Mouse (Mus musculus) brown adipose tissue, adult 24 weeks (tissue): Measurements from ENCODE around the gene Wasf2. TPM values are rescaled to one million over a fixed set of nuclear protein-coding genes. Genes with fewer than 3 reads are reported as not detected.

Experiments used
- H3K27ac ChIP-seq: fragments of 200-500 bp; replicated peaks from 2 replicates; pipeline ENCODE4 v1.5.1; 2012; ENCODE audit warnings: low read depth, mild to moderate bottlenecking, low read length
- H3K4me1 ChIP-seq: fragments of 200-500 bp; 2 replicates; pipeline ENCODE4 v1.6.1; 2012; ENCODE audit warnings: low read length, mixed read lengths; ENCODE audit not compliant: control insufficient read depth, insufficient read depth, insufficient read length
- H3K4me3 ChIP-seq: fragments of 200-500 bp; 2 replicates; pipeline ENCODE4 v1.5.1; 2012; ENCODE audit warnings: low read depth, mild to moderate bottlenecking, low read length, moderate library complexity; ENCODE audit not compliant: insufficient read depth
- polyA plus RNA-seq: library from polyadenylated mRNA; stranded (reverse); fragments of >200 nt; gene quantifications from 2 replicates; pipeline ENCODE4 v1.2.4, GENCODE M21; 2012; ENCODE audit not compliant: missing spikeins, insufficient read depth, insufficient read length

Wasf2 gene
- polyA plus RNA-seq, 1 experiment, result 39.8 TPM

DNA sequence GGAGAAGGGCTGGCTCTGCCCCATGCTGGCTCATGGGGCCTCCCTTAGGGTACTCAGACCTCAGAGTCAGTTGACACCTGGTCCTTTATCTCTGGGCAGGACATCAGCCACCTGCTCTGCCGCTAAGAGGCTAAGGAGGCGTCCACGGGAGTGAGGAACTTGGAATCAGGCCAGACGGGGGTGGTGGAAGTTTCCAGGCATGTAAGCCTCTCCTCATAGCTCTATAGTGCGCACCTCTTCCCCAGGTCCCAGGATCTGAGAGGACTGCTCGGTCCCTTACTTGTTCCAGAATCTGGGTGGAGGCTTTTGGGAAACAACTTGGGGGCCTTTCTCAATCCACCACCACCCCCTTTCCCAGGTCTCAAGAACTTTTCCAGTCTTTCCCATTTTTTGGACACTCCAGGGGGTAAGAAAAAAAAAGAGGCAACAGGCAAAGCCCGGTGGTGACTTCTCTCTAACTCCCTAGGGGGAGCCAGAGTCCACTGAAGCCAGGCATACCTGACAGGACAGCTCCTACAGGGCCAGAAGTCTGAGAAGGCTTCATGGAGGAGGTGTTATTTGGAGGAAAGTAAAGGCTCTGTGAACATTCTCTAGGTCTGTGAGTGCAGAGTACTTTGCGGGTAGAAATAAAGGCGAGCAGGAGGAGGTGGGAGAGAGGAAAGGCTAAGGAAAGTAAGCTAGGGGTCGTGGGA is 103.1 kb downstream of the Wasf2 start:
- Histone ChIP-seq H3K27ac (no peak overlapping the region), H3K4me1 (peaks cover 4% of the 10 kb centered on the region; the same call in 1 of the 2 replicates), H3K4me3 (no peak overlapping the region)

DNA sequence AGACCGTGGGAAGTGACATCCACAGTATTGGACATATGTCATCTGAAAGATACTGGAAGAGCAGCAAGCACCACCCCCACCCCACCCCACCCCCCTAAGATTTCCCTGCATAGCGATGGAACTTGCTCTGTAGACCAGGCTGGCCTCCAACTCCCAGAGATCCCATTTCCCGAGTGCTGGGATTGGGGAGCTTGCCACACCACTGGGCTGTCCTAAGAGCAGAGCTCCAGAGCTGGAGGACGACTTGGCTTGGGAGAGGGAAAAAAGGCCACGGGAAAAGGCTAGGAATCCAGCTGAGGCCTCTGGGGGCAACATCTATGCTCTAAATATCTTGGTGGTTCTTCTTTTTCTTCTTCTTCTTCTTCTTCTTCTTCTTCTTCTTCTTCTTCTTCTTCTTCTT is 104.5 kb downstream of the Wasf2 start:
- H3K27ac ChIP-seq, result no peak overlapping the region
- H3K4me3 ChIP-seq, result no peak overlapping the region

GRCm38 (mm10) chr4:133235415-133235814 is 105.1 kb downstream of the Wasf2 start:
- no peak overlapping the region for H3K4me3 ChIP-seq
- H3K27ac ChIP-seq, result no peak overlapping the region
- peaks cover 6% of the 10 kb centered on the region; the same call in 1 of the 2 replicates for H3K4me1 ChIP-seq

More for the DNA sequence above, 104.5 kb downstream of the Wasf2 start:
- peaks cover 6% of the 10 kb centered on the region; the same call in 1 of the 2 replicates for H3K4me1 ChIP-seq

DNA sequence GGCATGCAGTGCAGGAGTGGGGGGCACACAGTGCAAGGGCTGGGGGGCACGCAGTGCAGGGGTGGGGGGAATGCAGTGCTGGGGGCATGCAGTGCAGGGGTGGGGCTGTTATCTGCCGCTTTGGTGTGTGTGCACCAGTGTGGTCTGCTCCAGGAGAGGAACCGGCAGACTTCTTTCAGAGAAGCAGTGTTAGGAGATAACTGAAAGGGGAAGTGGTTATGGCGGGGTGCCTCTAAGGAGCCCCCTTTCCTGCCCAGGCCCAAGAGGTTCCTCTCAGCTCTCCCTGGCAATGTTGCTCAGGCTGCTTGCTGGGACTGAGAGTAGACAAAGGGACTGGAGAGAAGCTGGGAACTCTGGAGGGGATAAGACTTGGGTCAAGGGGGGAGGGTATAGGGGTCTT is 107.6 kb downstream of the Wasf2 start:
- peaks cover 14% of the 10 kb centered on the region for H3K4me1 ChIP-seq
- no peak overlapping the region for H3K4me3 ChIP-seq
- H3K27ac ChIP-seq, result no peak overlapping the region

DNA sequence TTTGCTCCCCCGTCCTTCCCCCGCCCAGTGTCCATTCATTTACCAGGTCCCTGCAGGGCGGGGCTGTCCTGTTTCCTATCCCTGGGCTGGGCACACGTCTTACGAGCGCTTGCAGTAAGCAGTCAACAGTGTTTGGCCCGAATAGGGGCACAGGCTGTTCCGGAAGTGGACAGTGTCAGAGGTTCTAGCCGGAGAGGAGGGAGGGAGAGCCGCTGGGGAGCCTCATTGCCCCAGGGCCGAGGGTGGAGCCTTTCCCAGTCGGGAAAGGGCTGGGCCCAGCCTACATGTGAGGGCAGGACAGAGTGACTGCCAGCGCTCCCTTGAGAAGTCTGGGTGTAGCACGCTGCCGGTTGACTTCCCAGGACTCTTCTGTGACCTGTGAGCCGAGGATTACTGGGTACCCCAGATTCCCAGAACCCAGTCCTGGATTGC is 110.2 kb downstream of the Wasf2 start, which contains the start of gene Map3k6:
Gene Map3k6, plus strand, starts transcription at position 329 of the 432 bp plus-strand sequence.
- Histone ChIP-seq H3K4me1 (peaks cover 11% of the 10 kb centered on the region), H3K27ac (peak within 1 kb of the TSS; percentile 93), H3K4me3 (peak within 1 kb of the TSS; percentile 69)

DNA sequence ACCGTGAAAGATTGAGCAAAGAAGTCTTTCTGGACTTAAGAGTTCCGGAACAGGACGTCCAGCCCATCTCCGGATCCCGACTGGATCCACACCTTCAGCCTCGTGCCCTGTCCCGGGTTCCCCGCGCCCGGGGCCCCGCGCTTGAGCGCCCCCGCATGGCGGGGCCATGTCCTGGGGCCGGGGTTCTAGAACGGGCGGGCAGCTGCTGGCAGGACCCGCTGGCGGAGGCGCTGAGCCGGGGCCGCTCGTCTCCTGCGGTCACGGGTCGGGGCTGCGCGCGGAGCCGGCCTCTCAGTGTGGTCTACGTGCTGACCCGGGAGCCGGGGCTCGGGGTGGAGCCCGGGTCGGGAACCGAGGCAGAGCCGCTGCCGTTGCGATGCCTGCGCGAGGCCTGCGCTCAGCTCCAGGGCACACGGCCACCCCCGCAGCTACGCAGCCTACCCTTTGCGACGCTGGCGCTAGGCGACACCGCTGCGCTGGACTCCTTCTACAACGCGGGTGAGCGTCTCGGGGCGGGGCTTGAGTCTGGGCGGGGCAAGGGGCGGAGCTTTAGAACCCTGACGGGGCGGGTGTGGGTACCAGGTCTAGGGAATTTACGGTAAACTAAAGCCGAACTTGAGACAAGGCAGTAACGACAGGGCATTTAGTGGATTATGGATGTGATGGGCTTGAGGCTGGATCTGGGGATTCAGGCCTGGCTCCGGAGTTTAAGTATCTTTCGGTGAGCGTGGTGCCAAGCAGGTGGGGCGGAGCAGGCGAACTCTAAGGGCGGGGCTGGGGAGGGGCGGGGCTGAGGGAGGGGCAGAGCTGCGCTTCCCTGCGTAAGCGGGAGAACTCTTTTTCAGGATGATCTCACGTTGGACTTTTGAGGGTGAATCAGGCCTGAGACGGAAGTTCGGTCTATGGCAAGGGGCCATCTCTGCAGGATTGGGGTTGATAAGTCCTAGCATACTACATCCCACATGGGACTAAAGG is 110.9 kb downstream of the Wasf2 start:
- Histone ChIP-seq H3K27ac (peak overlapping the region; percentile 93), H3K4me3 (peak overlapping the region; percentile 69), H3K4me1 (peaks cover 11% of the 10 kb centered on the region)

DNA sequence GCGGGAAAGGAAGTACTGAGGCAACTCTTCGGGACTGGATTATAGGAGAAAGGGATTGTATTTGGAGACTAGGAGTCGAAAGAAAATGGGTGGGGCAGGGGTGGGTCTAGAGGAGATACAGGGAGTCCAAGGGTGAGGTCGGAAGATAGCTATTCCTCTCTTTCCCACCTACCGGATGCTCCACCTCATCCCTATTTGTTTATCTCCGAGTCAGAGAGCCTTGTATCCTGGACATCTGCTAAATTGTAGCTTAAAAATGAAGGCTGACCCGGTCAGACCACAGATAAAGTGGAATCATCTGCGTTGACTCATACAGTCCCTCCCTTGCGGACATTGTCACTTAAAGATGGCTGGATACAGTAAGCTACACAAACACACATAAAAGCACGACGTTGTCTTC is 111.6 kb downstream of the Wasf2 start:
- Histone ChIP-seq H3K4me3 (peak overlapping the region; percentile 49), H3K4me1 (peaks cover 11% of the 10 kb centered on the region), H3K27ac (peak overlapping the region; percentile 71)

GRCm38 (mm10) chr4:133242710-133243109 is 112.4 kb downstream of the Wasf2 start:
- no peak overlapping the region for H3K4me3 ChIP-seq
- H3K27ac ChIP-seq, result no peak overlapping the region
- H3K4me1 ChIP-seq, result peaks cover 11% of the 10 kb centered on the region

GRCm38 (mm10) chr4:133243538-133243937 is 113.2 kb downstream of the Wasf2 start:
- no peak overlapping the region; the same call in 1 of the 2 replicates for H3K27ac ChIP-seq
- peaks cover 11% of the 10 kb centered on the region for H3K4me1 ChIP-seq
- H3K4me3 ChIP-seq, result no peak overlapping the region

DNA sequence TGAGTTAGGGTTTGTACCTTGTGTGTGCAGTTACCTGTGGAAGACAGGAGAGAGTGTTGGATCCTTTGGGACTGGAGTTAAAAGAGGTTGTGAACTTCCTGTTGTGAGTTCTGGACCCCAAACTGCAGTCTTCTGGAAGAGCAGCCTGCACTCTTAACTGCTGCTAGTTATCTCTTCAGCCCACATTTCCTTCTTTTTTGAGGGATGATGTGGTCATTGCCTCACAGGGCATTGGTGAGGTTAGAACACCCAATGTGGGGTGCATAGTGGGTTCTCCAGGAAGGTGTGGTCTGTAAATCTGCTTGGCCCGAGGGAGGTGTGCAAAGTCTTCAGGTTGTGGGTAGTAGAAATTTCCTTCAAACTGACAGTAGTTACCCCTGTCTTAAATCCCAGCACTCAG is 114.0 kb downstream of the Wasf2 start:
- H3K4me3 ChIP-seq, result no peak overlapping the region
- no peak overlapping the region for H3K27ac ChIP-seq
- peaks cover 11% of the 10 kb centered on the region for H3K4me1 ChIP-seq

- Histone ChIP-seq H3K4me1 (peaks cover 7% of the 10 kb centered on the region), H3K4me3 (peak overlapping the region; percentile 46), H3K27ac (peak overlapping the region; percentile 69)
Observed at GRCm38 (mm10) chr4:133247072-133247471, 116.8 kb downstream of the Wasf2 start.

DNA sequence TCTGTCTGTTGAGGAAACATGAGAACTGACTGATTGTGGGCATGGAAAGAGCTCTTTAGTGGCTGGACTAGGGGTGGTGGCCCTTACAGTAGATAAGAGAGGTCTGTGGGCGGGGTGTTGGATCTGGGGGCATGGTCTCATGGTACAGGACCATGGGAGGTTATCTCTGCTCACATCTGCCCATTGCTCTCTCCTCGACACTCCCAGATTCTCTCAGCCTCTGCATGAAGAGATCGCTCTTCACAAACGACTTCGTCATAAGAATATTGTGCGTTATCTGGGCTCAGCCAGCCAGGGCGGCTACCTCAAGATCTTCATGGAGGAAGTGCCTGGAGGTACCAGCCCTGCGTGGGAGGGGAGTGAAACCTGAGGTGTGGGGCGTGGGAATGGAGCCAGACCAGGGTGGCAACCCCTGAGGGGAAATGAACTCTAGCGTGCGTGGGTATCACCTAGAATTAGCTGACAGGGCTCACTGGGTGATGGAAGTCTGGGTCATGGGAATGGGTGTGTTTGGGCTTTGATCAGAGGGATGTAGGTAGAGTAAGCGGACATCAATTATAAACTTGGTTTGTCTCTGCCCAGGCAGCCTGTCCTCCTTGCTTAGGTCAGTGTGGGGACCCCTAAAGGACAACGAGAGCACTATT is 117.6 kb downstream of the Wasf2 start:
- no peak overlapping the region for H3K4me3 ChIP-seq
- H3K4me1 ChIP-seq, result peaks cover under 1% of the 10 kb centered on the region; the same call in 1 of the 2 replicates
- H3K27ac ChIP-seq, result no peak overlapping the region
